Mouse (Mus musculus): ENCODE results near the gene Olfr974.
"Not testable (repeated sequence)": the region's sequence is repeated elsewhere in the genome, so short reads cannot be mapped to it uniquely, and the experiment has no call there.

The Olfr974 gene

GRCm38 (mm10) chr9:39937201-39937600 is at the start of gene Olfr974:
Gene Olfr974, plus strand, starts transcription at chr9:39937501.
- no peak for DNase-seq (ENCODE audit: low read depth, low spot score)

- DNase-seq (ENCODE audit: low read depth, low spot score), result no peak
Measured at GRCm38 (mm10) chr9:39905106-39905505, 32.2 kb upstream of the Olfr974 start.

DNA sequence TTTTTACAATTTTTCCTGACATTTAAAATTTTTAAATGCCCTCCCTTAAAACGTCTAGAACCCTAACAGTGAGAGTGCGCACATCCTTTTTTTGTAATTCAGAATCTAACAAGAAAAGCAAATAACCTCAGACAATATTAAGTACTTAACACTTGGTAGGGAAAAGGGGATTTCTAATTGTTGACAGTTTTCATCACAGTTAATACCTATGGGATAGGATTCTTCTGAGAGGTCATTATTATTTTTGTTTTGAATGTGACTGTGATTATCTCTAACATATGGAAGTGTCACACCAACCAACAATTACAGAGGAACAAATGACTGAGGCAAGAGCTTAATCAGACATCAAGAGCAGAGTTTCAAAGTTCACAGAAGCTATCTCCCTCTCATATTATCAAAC is 30.3 kb upstream of the Olfr974 start, which contains the start of gene Olfr229:
Olfr229 (plus strand) TSS at position 301 of the 400 bp plus-strand sequence.
- no peak for DNase-seq (ENCODE audit: low read depth, low spot score)

GRCm38 (mm10) chr9:39909939-39910338 is 27.4 kb upstream of the Olfr974 start:
- no peak for DNase-seq (ENCODE audit: low read depth, low spot score)

- not testable (repeated sequence) for DNase-seq (ENCODE audit: low read depth, low spot score)
Measured at GRCm38 (mm10) chr9:39927975-39928836, 9.1 kb upstream of the Olfr974 start.

GRCm38 (mm10) chr9:39928837-39929236 is 8.5 kb upstream of the Olfr974 start:
- DNase-seq (ENCODE audit: low read depth, low spot score), result not testable (repeated sequence)

DNA sequence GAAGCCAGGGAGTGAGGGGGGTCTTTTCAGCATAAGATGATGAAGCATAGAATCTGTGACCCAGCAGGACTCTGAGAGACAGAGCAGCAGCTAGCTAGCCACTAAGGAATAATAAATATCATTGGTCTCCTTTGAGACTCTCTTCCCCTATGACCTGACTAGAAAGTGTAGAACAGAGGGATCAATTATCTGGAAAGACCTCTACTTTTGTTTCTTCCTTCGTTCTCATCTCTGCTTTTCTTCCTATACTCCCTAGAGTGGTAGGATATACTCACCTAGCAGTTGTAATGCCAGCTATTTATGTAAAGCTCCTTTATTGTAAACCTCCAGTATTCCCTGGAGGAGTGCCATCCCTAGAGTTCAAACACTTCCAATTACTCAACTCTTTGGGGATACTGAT is 14.6 kb downstream of the Olfr974 start, which contains the start of gene Olfr975:
Olfr975 (minus strand) TSS at position 101 of the 400 bp plus-strand sequence.
- DNase-seq (ENCODE audit: low read depth, low spot score), result no peak

- DNase-seq (ENCODE audit: low read depth, low spot score), result not testable (repeated sequence)
Measured at GRCm38 (mm10) chr9:39961033-39961432, 23.7 kb downstream of the Olfr974 start, which contains the start of gene Olfr976. Gene Olfr976, minus strand, starts transcription at chr9:39961133.

- not testable (repeated sequence) for DNase-seq (ENCODE audit: low read depth, low spot score)
Measured at GRCm38 (mm10) chr9:39976581-39977145, 39.4 kb downstream of the Olfr974 start.

DNA sequence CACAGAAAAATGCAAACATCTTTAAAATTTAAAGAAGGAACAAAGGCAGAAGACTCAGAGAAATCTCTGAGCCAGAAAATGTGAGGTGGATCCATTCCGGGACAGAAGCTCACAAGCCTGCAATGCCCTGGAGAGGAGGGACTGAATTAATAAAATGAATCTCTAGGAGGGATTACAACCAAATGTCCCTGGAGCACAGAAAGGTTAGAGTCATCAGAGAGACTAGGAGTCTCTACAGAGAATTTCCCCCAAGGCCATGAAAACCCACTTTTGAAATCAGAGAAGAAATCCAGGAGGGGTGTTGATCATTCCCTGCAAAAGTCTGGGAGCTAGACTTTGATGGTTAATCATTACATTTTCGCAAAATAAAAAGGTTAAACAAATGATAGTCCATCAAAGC is 54.5 kb downstream of the Olfr974 start, which contains the start of gene Olfr978:
Olfr978 (plus strand) TSS at position 301 of the 400 bp plus-strand sequence.
- DNase-seq (ENCODE audit: low read depth, low spot score), result no peak

Data from brain, adult 2 months (tissue).